Mouse (Mus musculus): Measurements from ENCODE around the gene Mrps21. TPM values are rescaled to one million over a fixed set of nuclear protein-coding genes. Genes with fewer than 3 reads are reported as not detected.
"Not testable (repeated sequence)": the region's sequence is repeated elsewhere in the genome, so short reads cannot be mapped to it uniquely, and the experiment has no call there.

Gene Mrps21
- polyA plus RNA-seq, 1 experiment from 2014 or later, result 346 TPM

DNA sequence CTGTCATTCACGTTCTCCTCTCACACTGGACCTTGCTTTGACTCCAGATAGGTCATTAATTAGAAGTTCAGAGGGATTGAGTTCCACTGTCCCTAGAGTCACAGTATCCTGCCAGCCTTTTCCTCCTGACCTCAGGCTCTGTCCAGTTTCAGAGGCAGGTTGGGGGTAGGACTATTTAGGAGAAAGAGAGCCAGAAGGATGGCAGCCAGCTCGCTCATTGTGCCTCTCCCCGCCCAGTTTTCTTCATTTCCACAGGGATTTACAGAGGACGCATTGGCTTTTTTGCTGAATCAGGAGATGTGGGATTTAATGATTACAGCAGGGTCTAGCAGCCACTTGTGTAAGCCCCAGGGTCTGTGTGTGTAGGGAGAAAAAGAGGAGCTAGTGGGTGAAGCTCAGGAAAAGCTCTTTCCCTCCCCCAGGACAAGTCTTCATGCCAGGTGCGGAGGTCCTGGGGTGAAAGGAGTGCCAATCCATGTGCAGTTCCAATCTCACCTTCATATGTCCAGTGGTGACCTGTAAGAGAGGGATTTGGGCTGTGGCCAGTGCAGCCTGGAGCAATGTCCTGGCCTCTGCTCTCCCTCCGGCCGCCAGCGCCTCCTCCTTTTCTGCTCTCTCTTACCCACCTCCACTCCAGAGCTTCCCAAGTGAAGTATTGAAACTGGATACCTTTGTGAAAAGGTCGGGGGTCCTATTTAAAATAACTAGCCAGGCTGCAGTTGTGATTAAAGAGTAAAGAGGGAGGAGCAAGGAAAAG lies 30.5 kb upstream of the Mrps21 start:
- H3K4me3 ChIP-seq (replicated peaks), result no peak overlapping the region
- no peak overlapping the region for H3K9ac ChIP-seq
- no peaks in the 10 kb centered on the region for H3K9me3 ChIP-seq
- H3K36me3 ChIP-seq, result peaks cover 4% of the 10 kb centered on the region; the same call in 1 of the 2 replicates
- H3K27me3 ChIP-seq (replicated peaks), result 0 out of 2 replicates have a peak, but pooled peaks cover 3% of the 10 kb centered on the region
- peaks cover 23% of the 10 kb centered on the region for H3K4me1 ChIP-seq (replicated peaks)
- ATAC-seq, result no peak
- H3K4me2 ChIP-seq (replicated peaks), result no peak overlapping the region
- H3K27ac ChIP-seq, result no peak overlapping the region
- 65% methylated on average over 9 of the region's 9 CpGs for WGBS

DNA sequence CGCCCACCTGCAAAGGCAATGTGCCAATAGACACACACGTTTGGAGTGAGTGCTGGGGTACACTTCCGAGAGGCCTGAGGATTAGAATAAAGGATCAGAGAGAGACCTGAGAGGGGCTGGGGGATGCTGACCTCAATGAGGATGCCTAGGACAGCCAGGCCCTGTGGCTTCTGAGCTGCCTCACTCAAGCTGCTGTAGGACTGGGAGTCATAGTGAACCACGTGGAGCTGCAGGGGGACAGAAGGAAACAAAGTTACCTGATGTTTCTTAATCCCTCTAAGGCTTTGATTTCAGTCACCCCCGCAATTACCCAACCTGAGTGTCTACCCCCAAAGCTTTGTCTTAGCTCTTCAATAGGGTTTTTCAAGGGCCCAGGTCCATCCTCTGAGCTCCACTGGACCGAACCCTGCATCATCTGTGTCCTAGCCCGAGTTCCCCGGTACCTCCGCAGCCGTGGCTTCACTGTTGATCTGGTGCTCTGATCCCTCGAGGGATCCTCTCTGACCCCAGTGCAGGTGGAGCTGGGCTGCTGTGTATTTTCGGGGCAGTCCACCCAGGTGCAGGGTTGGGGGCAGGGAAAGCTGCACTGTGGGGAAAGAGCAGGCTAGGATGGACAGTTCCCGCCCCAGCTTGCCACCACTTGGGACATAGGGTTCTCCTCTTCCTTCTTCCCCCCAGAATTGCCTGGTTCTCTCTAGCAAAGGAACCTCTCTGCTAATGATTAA lies 28.6 kb upstream of the Mrps21 start:
- H3K4me1 ChIP-seq (replicated peaks), result peaks cover 14% of the 10 kb centered on the region
- 0 out of 2 replicates have a peak, but pooled peaks cover 3% of the 10 kb centered on the region for H3K27me3 ChIP-seq (replicated peaks)
- H3K4me2 ChIP-seq (replicated peaks), result no peak overlapping the region
- H3K9ac ChIP-seq, result no peak overlapping the region
- peaks cover 4% of the 10 kb centered on the region; the same call in 1 of the 2 replicates for H3K36me3 ChIP-seq
- H3K4me3 ChIP-seq (replicated peaks), result no peak overlapping the region
- WGBS, result 74% methylated on average over 13 of the region's 13 CpGs
- no peaks in the 10 kb centered on the region for H3K9me3 ChIP-seq
- ATAC-seq, result no peak
- no peak overlapping the region for H3K27ac ChIP-seq

DNA sequence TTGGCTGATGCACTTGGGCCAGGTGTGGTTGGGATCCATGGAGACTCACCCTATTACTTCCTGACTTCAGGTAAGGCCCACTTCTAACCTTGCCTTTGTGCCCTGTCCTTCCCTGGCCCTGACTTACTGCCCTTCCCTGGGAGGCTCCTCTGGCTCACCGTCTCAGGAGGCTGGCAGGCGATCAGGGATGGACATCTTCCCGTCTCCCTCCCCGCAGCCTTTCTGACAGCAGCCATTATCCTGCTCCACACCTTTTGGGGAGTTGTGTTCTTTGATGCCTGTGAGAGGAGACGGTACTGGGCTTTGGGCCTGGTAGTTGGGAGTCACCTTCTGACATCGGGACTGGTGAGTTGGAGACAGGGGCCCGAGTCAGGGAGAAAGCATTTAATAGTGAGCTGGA lies 24.2 kb upstream of the Mrps21 start:
- not testable (repeated sequence) for H3K4me3 ChIP-seq (replicated peaks); H3K36me3 ChIP-seq; H3K27me3 ChIP-seq (replicated peaks); H3K9ac ChIP-seq; H3K9me3 ChIP-seq; ATAC-seq; H3K27ac ChIP-seq
- peaks cover 21% of the 10 kb centered on the region for H3K4me1 ChIP-seq (replicated peaks)
- 82% methylated on average over 7 of the region's 7 CpGs for WGBS
- 0 out of 2 replicates have a peak overlapping the region, but pooled peaks have one; percentile 26 for H3K4me2 ChIP-seq (replicated peaks)

DNA sequence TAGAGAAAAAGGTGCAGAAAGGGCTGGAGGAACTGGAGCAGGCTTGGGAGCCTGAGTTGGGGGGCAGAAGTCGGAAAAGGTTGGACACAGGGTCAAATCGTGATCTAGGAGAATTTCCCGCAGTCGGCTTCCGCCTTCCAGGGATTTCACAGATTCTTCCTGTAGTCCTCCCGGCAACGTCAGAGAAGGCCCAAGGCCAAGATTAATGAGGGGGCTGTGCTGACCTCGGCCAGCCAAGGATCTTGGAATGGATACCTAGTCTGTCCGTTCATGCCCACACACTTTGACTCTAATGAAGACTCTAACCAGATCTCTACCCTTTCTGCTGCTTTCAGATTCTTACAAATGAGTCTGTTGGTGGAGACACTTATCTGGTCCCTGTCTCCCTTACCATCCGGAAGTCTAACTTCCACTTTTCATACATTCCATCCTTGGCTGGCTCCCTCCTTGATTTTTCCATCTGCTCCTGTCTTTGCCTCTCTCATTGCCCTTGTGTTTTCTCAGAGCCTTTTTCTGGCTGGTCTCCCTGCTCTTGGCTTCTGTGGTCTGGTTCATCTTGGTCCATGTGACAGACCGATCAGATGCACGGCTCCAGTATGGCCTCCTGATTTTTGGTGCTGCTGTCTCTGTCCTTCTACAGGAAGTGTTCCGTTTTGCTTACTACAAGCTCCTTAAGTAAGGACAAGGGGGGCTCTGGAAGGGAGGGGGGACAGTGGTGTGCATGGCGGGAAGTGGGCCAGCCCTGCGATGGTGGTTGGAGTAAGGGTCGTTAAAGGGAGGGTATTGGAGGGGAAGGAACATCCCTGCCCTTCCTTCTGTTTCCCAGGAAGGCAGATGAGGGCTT lies 23.2 kb upstream of the Mrps21 start:
- peak overlapping the region; percentile 65 for H3K9ac ChIP-seq
- peak overlapping the region; percentile 70 for H3K4me2 ChIP-seq (replicated peaks)
- H3K27me3 ChIP-seq (replicated peaks), result no peaks in the 10 kb centered on the region
- ATAC-seq, result no peak
- H3K4me1 ChIP-seq (replicated peaks), result peaks cover 21% of the 10 kb centered on the region
- peak overlapping the region; percentile 55 for H3K4me3 ChIP-seq (replicated peaks)
- 4% methylated on average over 16 of the region's 16 CpGs for WGBS
- H3K9me3 ChIP-seq, result no peaks in the 10 kb centered on the region
- peak overlapping the region; percentile 77 for H3K27ac ChIP-seq
- peaks cover 4% of the 10 kb centered on the region; the same call in 1 of the 2 replicates for H3K36me3 ChIP-seq

DNA sequence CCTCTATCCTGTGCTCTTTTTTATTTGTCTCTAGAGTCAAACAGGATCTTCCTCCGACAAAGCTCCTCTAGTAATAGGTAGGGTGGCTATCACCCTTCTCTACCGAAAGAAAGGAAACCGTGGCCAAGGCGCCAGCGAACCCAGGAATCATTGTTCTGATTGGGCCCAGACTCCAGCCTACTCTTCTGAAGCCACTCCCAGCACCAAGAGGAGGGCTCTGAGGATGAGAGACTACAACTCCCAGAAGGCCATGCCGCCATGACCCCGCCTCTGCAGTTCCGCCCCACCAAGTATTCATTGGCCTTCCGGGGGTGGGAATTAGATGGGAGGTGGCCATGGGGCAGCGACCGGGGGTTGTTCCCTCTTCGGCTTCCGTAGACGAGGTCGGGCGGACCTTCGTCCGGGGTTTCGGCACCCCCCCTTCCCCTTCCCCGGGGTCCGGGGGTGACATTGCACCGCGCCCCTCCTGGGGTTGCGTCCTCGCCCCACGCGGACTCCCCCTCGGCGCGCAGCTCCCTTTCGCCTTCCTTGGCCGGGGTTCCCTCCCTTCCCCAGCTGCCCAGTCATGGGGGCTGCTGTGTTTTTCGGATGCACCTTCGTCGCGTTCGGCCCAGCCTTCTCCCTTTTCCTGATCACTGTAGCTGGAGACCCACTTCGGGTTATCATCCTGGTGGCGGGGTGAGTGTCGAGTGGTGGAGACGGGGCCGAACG lies 22.4 kb upstream of the Mrps21 start, which contains the start of gene Aph1a:
Aph1a (plus strand) TSS at position 364 of the 711 bp plus-strand sequence.
- not testable (repeated sequence) for H3K9me3 ChIP-seq; H3K36me3 ChIP-seq; H3K27me3 ChIP-seq (replicated peaks)
- peak; percentile 98 for ATAC-seq
- under 1% methylated on average over 29 of the region's 43 CpGs for WGBS
- peak within 1 kb of the TSS; percentile 55 for H3K4me3 ChIP-seq (replicated peaks)
- H3K4me2 ChIP-seq (replicated peaks), result peak within 1 kb of the TSS; percentile 70
- peak within 1 kb of the TSS; percentile 88 for H3K27ac ChIP-seq
- peak within 1 kb of the TSS; percentile 65 for H3K9ac ChIP-seq
- peaks cover 21% of the 10 kb centered on the region for H3K4me1 ChIP-seq (replicated peaks)

DNA sequence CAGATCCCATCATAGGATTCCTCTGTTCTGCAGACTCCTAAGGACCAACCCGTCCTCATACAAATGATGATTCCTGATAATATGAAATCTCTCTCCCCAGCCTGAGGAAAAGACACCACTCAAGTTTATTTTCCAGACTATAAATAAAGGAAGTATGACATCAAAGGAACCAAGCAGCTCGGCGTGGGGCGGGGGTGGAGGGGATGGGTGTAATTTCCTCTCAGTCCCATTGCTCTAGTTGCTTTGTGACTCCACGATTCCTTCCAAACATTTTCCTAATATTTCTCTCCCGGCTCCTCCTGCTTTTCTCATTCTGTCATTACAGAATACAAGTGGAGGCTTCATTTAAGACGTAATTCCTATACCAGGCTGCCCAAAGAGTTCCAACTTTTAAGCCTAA lies 21.8 kb upstream of the Mrps21 start:
- no peak overlapping the region for H3K9ac ChIP-seq
- ATAC-seq, result peak; percentile 1; the same call in 1 of the 2 replicates
- peaks cover 21% of the 10 kb centered on the region for H3K4me1 ChIP-seq (replicated peaks)
- 13% methylated on average over 7 of the region's 7 CpGs for WGBS
- H3K27ac ChIP-seq, result peak overlapping the region; percentile 88
- H3K27me3 ChIP-seq (replicated peaks), result no peaks in the 10 kb centered on the region
- no peaks in the 10 kb centered on the region for H3K9me3 ChIP-seq
- H3K4me3 ChIP-seq (replicated peaks), result peak overlapping the region; percentile 55
- peak overlapping the region; percentile 53 for H3K4me2 ChIP-seq (replicated peaks)
- peaks cover 4% of the 10 kb centered on the region; the same call in 1 of the 2 replicates for H3K36me3 ChIP-seq

DNA sequence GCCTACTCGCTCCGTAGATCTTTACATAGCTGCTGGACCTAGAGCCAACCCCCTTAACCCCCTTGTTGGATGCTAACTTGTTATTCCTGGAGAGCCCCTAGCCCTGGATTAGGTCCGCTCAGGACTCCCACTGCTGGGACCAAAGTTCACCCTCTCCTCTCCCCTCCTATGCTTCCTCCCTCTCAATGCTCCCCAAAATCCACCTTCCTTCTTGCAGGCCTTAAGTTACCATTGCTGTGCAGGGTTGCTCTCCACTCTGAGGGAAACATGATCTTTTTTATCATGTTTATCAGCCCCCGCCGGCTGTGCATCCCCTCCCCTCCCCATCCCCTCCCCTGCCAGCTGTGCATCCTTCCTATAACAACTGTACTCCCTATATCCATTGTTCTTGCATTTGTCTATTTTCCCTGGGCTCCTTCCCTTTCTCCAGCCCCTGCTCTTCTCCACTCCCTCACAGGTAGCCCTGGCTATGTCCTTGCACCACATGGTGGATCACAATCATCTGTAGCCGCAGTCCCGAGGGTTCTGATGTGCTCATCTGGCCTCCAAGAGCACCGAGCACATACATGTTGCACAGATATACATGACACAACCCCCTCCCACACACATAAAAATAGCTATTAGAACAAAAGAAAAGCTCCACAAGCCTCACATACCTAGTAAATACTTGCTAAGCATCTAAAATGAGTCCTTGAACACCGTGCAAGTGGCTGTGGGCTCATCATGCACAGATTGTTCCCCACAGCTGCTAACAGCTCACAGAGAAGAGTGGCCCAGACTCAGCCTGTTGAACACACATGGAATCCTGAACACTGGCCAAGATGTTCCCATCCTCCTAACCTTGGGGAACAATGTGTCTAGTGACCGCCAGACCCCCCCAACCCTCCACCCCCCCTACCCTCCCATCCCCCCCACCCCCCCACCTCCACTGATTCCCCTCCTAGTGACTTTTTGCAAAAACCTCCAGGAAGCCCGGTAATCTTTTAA lies 21.0 kb upstream of the Mrps21 start:
- 0 out of 2 replicates have a peak overlapping the region, but pooled peaks have one; percentile 35 for H3K9ac ChIP-seq
- H3K27me3 ChIP-seq (replicated peaks), result no peaks in the 10 kb centered on the region
- peak overlapping the region; percentile 56 for H3K4me2 ChIP-seq (replicated peaks)
- no peak for ATAC-seq
- WGBS, result 34% methylated on average over 11 of the region's 11 CpGs
- H3K27ac ChIP-seq, result peak overlapping the region; percentile 88
- 0 out of 2 replicates have a peak overlapping the region, but pooled peaks have one; percentile 33 for H3K4me3 ChIP-seq (replicated peaks)
- H3K4me1 ChIP-seq (replicated peaks), result peaks cover 21% of the 10 kb centered on the region
- H3K36me3 ChIP-seq, result no peaks in the 10 kb centered on the region
- no peaks in the 10 kb centered on the region for H3K9me3 ChIP-seq

DNA sequence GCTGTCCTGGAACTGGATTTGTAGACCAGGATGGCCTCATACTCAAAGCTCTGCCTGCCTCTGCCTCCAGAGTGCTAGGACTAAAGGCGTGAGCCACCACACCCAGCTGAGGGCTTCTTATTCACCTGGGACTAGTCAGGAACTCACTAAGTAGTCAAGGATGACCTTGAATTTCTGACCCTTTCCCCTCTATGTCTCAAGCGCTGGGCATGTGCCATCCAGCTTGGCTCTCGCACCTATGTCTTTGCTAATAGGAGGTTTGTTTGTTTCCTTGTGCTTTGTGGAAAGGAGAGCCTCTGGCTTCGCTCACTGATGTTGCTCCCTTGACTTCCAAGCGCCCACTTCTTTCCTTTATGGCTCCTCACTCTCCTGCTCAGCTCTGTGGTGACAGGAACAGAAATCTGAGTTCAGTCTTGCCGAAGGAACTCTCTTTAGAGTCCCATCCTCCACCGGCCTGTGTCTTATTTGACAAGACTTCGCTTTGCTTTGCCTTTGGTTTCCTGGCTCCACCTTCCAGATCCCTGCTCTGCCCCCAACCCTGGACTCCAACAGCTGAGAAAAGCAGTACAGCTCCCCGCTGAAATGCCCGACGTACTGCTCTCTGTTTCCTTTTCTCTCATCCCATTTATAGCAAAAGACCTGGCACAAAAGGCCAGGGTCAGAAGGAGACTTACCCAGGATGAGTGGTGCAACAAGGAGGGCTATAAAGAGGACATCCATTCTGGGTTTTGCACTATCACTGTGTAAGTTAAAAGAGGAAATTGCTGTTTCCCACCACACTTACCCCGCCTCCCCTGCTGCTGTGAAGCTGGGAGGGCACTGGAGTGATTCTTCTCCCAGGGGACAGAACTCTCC lies 20.1 kb upstream of the Mrps21 start, which contains the start of gene BC028528:
BC028528 (minus strand) TSS at position 795 of the 855 bp plus-strand sequence.
- Histone ChIP-seq H3K4me2 (replicated peaks) (peak within 1 kb of the TSS; percentile 56), H3K36me3 (no peaks in the 10 kb centered on the region), H3K4me3 (replicated peaks) (peak within 1 kb of the TSS; percentile 33), H3K9ac (peak within 1 kb of the TSS; percentile 35), H3K27ac (peak within 1 kb of the TSS; percentile 88), H3K4me1 (replicated peaks) (peaks cover 21% of the 10 kb centered on the region), H3K27me3 (replicated peaks) (no peaks in the 10 kb centered on the region), H3K9me3 (no peaks in the 10 kb centered on the region)
- no peak for ATAC-seq
- WGBS, result 19% methylated on average over 12 of the region's 12 CpGs

DNA sequence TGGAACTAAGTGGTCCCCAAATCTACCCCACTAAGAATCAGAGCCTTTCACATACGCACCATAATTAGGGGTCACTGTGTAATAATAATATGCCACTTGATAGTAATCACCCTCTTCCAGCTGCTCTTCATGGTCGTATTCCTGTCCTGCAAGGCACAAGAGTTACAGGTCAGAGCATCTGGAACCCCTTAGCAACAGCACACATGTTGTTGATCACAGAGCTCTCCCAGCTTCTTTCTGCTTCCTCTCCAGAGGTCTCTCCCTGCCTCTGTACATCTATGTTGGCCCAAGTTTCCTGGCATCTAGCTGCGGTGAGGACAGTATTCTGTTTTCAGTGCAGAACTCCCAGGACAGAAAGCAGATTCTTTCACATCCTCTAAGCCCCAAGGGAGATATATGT lies 18.3 kb upstream of the Mrps21 start:
- 82% methylated on average over 3 of the region's 3 CpGs for WGBS
- Histone ChIP-seq H3K27me3 (replicated peaks) (no peaks in the 10 kb centered on the region), H3K4me2 (replicated peaks) (no peak overlapping the region), H3K27ac (no peak overlapping the region), H3K4me3 (replicated peaks) (no peak overlapping the region), H3K9ac (no peak overlapping the region), H3K36me3 (no peaks in the 10 kb centered on the region), H3K4me1 (replicated peaks) (peaks cover 17% of the 10 kb centered on the region), H3K9me3 (no peaks in the 10 kb centered on the region)
- no peak for ATAC-seq

DNA sequence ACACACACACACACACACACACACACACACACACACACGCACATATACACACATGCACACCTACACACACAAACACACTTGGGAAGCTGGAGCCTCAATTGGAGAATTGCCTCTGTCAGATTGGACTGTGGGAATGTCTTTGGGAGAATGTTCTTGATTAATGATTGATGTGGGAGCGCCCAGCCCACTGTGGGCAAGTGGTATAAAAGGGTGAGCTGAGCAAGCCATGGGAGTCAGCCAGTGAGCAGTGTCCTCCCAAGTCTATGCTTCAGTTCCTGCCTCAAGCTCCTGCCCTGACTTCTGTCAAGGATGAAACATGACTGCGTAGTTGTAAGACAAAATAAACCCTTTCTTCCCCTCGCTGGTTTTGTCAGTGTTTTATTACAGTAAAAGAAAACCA lies 16.3 kb upstream of the Mrps21 start:
- 0 out of 2 replicates have a peak, but pooled peaks have one; percentile 27 for ATAC-seq
- no peaks in the 10 kb centered on the region for H3K27me3 ChIP-seq (replicated peaks)
- 63% methylated on average over 4 of the region's 4 CpGs for WGBS
- no peaks in the 10 kb centered on the region for H3K9me3 ChIP-seq
- peaks cover 17% of the 10 kb centered on the region for H3K4me1 ChIP-seq (replicated peaks)
- no peaks in the 10 kb centered on the region for H3K36me3 ChIP-seq
- no peak overlapping the region for H3K27ac ChIP-seq
- H3K4me3 ChIP-seq (replicated peaks), result no peak overlapping the region
- H3K9ac ChIP-seq, result no peak overlapping the region
- no peak overlapping the region for H3K4me2 ChIP-seq (replicated peaks)
